Mouse (Mus musculus): Measurements from ENCODE around the gene Gm438. TPM values are rescaled to one million over a fixed set of nuclear protein-coding genes. Genes with fewer than 3 reads are reported as not detected.

Gene Gm438
- polyA plus RNA-seq (2014; fragmentation: Illumina TruSeq; extraction: RNeasy Lipid Tissue Mini Kit (QIAGEN cat#74804); ENCODE audit: low replicate concordance) = not detected

GRCm38 (mm10) chr4:144786483-144786882 lies at the start of gene Gm438:
Gm438 (minus strand) TSS chr4:144786583.

Other genes with a start within 250 kb of the Gm438 start
- gene Gm13124, start 221.4 kb downstream of the Gm438 start, polyA plus RNA-seq (2014; fragmentation: Illumina TruSeq; extraction: RNeasy Lipid Tissue Mini Kit (QIAGEN cat#74804); ENCODE audit: low replicate concordance) = not detected
- not detected for gene Aadacl4, start 172.9 kb downstream of the Gm438 start, polyA plus RNA-seq (2014; fragmentation: Illumina TruSeq; extraction: RNeasy Lipid Tissue Mini Kit (QIAGEN cat#74804); ENCODE audit: low replicate concordance)
- not detected for gene Gm436, start 100.2 kb downstream of the Gm438 start, polyA plus RNA-seq (2014; fragmentation: Illumina TruSeq; extraction: RNeasy Lipid Tissue Mini Kit (QIAGEN cat#74804); ENCODE audit: low replicate concordance)
- not detected for gene Gm13178, start 65.2 kb downstream of the Gm438 start, polyA plus RNA-seq (2014; fragmentation: Illumina TruSeq; extraction: RNeasy Lipid Tissue Mini Kit (QIAGEN cat#74804); ENCODE audit: low replicate concordance)
- 23.5 TPM for gene Dhrs3, start 106.2 kb upstream of the Gm438 start, polyA plus RNA-seq (2014; fragmentation: Illumina TruSeq; extraction: RNeasy Lipid Tissue Mini Kit (QIAGEN cat#74804); ENCODE audit: low replicate concordance)